Mouse (Mus musculus) myocyte (in vitro differentiated cells): ENCODE measurements around the gene Sprn. TPM values are rescaled to one million over a fixed set of nuclear protein-coding genes. Genes with fewer than 3 reads are reported as not detected.

Experiments used
- H3K27me3 ChIP-seq: one replicate; pipeline ENCODE4 v1.6.1; 2011; ENCODE audit not compliant: control insufficient read depth, insufficient read depth, insufficient read length
- H3K36me3 ChIP-seq: one replicate; pipeline ENCODE4 v1.6.1; 2011; ENCODE audit not compliant: control insufficient read depth, insufficient read depth
- H3K4me2 ChIP-seq: one replicate; pipeline ENCODE4 v1.6.1; 2011; ENCODE audit warnings: low read depth, control low read depth
- H3K4me3 ChIP-seq: one replicate; pipeline ENCODE4 v1.5.1; 2011; ENCODE audit warnings: mild to moderate bottlenecking, control low read depth, moderate library complexity
- H3K79me2 ChIP-seq: one replicate; pipeline ENCODE4 v1.6.1; 2011; ENCODE audit not compliant: control insufficient read depth, insufficient read depth
- H3ac ChIP-seq: one replicate; pipeline ENCODE4 v1.6.1; 2011; ENCODE audit not compliant: control insufficient read depth, insufficient read length
- CEBPB ChIP-seq: IDR thresholded peaks from 2 replicates; pipeline ENCODE4 v1.6.1; 2011; ENCODE audit warnings: mild to moderate bottlenecking, moderate library complexity; ENCODE audit not compliant: poor library complexity, insufficient read depth, severe bottlenecking
- E2F4 ChIP-seq: IDR thresholded peaks from one replicate; pipeline ENCODE4 v1.6.1; 2011; ENCODE audit warnings: mild to moderate bottlenecking, control low read depth, moderate library complexity; ENCODE audit not compliant: insufficient read depth
- MAX ChIP-seq: IDR thresholded peaks from one replicate; pipeline ENCODE4 v1.6.1; 2011; ENCODE audit warnings: low read depth, mild to moderate bottlenecking, control low read depth
- MYOD1 ChIP-seq, 3 experiments: IDR thresholded peaks; one replicate each; pipeline ENCODE4 v1.6.1; 2011; ENCODE audit warnings: control low read depth in 2 of 3, low read depth in 2 of 3, mild to moderate bottlenecking in 2 of 3, moderate library complexity in 1 of 3; ENCODE audit not compliant: insufficient read length in 2 of 3, control insufficient read depth in 1 of 3
- MYOG ChIP-seq, 3 experiments: IDR thresholded peaks; one replicate each; pipeline ENCODE4 v1.6.1; 2011; ENCODE audit warnings: control low read depth in 2 of 3, low read depth in 2 of 3, mild to moderate bottlenecking in 2 of 3; ENCODE audit not compliant: insufficient read length in 2 of 3, control insufficient read depth in 1 of 3, insufficient read depth in 1 of 3
- POLR2A ChIP-seq: IDR thresholded peaks from one replicate; pipeline ENCODE4 v1.6.1; 2011; ENCODE audit warnings: low read depth, mild to moderate bottlenecking, control low read depth, moderate library complexity; ENCODE audit not compliant: insufficient read length
- POLR2AphosphoS2 ChIP-seq: IDR thresholded peaks from one replicate; pipeline ENCODE4 v1.6.1; 2011; ENCODE audit warnings: low read depth, control low read depth; ENCODE audit not compliant: insufficient read length
- REST ChIP-seq: IDR thresholded peaks from one replicate; pipeline ENCODE4 v1.6.1; 2011; ENCODE audit warnings: mild to moderate bottlenecking, control low read depth, moderate library complexity; ENCODE audit not compliant: insufficient read depth, insufficient read length
- SRF ChIP-seq: IDR thresholded peaks from one replicate; pipeline ENCODE4 v1.6.1; 2011; ENCODE audit warnings: low read depth; ENCODE audit not compliant: control insufficient read depth, insufficient read length
- TCF12 ChIP-seq: IDR thresholded peaks from one replicate; pipeline ENCODE4 v1.6.1; 2011; ENCODE audit warnings: mild to moderate bottlenecking, control low read depth; ENCODE audit not compliant: poor library complexity, insufficient read depth, severe bottlenecking
- TCF3 ChIP-seq: IDR thresholded peaks from one replicate; pipeline ENCODE4 v1.6.1; 2011; ENCODE audit warnings: low read depth, control low read depth; ENCODE audit not compliant: insufficient read length
- USF1 ChIP-seq: IDR thresholded peaks from one replicate; pipeline ENCODE4 v1.6.1; 2011; ENCODE audit warnings: low read depth, mild to moderate bottlenecking, control low read depth, moderate library complexity
- polyA plus RNA-seq: library from polyadenylated mRNA; unstranded; fragments of >200 nt; fragmentation: generic; extraction: Trizol; gene quantifications from one replicate; pipeline ENCODE4 v1.2.1, GENCODE M21; 2012; ENCODE audit warnings: missing spikeins

Gene Sprn
- polyA plus RNA-seq, 1 experiment, result not detected

GRCm38 (mm10) chr7:140186646-140187620, 32.3 kb upstream of the Sprn start:
- Histone ChIP-seq H3K27me3 (no peaks in the 10 kb centered on the region), H3K36me3 (no peaks in the 10 kb centered on the region), H3K4me3 (no peak overlapping the region), H3ac (no peak overlapping the region), H3K4me2 (no peak overlapping the region), H3K79me2 (no peaks in the 10 kb centered on the region)
- TF ChIP-seq MYOD1 (IDR thresholded peaks at IDR 0.05; ENCODE audit: control insufficient read depth in 1 of 3, insufficient read length in 2 of 3, low read depth in 2 of 3) (no peak), MAX (no peak), TCF3 (no peak), POLR2AphosphoS2 (no peak), USF1 (no peak)

- no peak overlapping the region for H3K4me2 ChIP-seq
- no peak for TF ChIP-seq SRF
- no peak for TF ChIP-seq USF1
- TF ChIP-seq REST, result no peak
- TF ChIP-seq POLR2A, result no peak
- TF ChIP-seq MAX, result no peak
- TF ChIP-seq TCF3, result no peak
- TF ChIP-seq E2F4, result no peak
- TF ChIP-seq MYOD1 (IDR thresholded peaks at IDR 0.05; ENCODE audit: control insufficient read depth in 1 of 3, insufficient read length in 2 of 3, low read depth in 2 of 3), result no peak
- TF ChIP-seq TCF12, result no peak
- no peak for TF ChIP-seq POLR2AphosphoS2
- TF ChIP-seq CEBPB, result no peak
- TF ChIP-seq MYOG (IDR thresholded peaks at IDR 0.05; ENCODE audit: control insufficient read depth in 1 of 3, insufficient read depth in 1 of 3, insufficient read length in 2 of 3, low read depth in 2 of 3), result no peak
- H3K79me2 ChIP-seq, result no peaks in the 10 kb centered on the region
- no peak overlapping the region for H3ac ChIP-seq
- no peaks in the 10 kb centered on the region for H3K27me3 ChIP-seq
- H3K4me3 ChIP-seq, result no peak overlapping the region
- H3K36me3 ChIP-seq, result no peaks in the 10 kb centered on the region
These were observed 29.5 kb upstream of the Sprn start for GRCm38 (mm10) chr7:140184206-140184605.

- no peak for TF ChIP-seq POLR2AphosphoS2
- no peak for TF ChIP-seq CEBPB
- no peak for TF ChIP-seq REST
- TF ChIP-seq SRF, result no peak
- no peak for TF ChIP-seq TCF3
- no peak for TF ChIP-seq MYOG (IDR thresholded peaks at IDR 0.05; ENCODE audit: control insufficient read depth in 1 of 3, insufficient read depth in 1 of 3, insufficient read length in 2 of 3, low read depth in 2 of 3)
- TF ChIP-seq E2F4, result no peak
- TF ChIP-seq POLR2A, result no peak
- TF ChIP-seq TCF12, result no peak
- TF ChIP-seq MAX, result no peak
- no peak for TF ChIP-seq USF1
- no peak for TF ChIP-seq MYOD1 (IDR thresholded peaks at IDR 0.05; ENCODE audit: control insufficient read depth in 1 of 3, insufficient read length in 2 of 3, low read depth in 2 of 3)
- peaks cover 7% of the 10 kb centered on the region for H3K27me3 ChIP-seq
- H3K36me3 ChIP-seq, result no peaks in the 10 kb centered on the region
- H3K79me2 ChIP-seq, result no peaks in the 10 kb centered on the region
- no peak overlapping the region for H3K4me3 ChIP-seq
- H3ac ChIP-seq, result no peak overlapping the region
- no peak overlapping the region for H3K4me2 ChIP-seq
These were observed 26.0 kb upstream of the Sprn start for GRCm38 (mm10) chr7:140180692-140181091.

GRCm38 (mm10) chr7:140179176-140179575, 24.5 kb upstream of the Sprn start:
- Histone ChIP-seq H3K27me3 (peaks cover 7% of the 10 kb centered on the region), H3K36me3 (no peaks in the 10 kb centered on the region), H3K4me2 (no peak overlapping the region), H3K79me2 (no peaks in the 10 kb centered on the region), H3ac (no peak overlapping the region), H3K4me3 (no peak overlapping the region)
- TF ChIP-seq SRF (no peak), CEBPB (no peak), TCF12 (no peak), MYOG (IDR thresholded peaks at IDR 0.05; ENCODE audit: control insufficient read depth in 1 of 3, insufficient read depth in 1 of 3, insufficient read length in 2 of 3, low read depth in 2 of 3) (no peak), POLR2A (no peak), TCF3 (no peak), USF1 (no peak), REST (no peak), E2F4 (no peak), POLR2AphosphoS2 (no peak), MYOD1 (IDR thresholded peaks at IDR 0.05; ENCODE audit: control insufficient read depth in 1 of 3, insufficient read length in 2 of 3, low read depth in 2 of 3) (no peak), MAX (no peak)
